Mouse (Mus musculus) retina, postnatal 1 day (tissue): ENCODE results near the gene Tceanc2.
A peak's percentile ranks its signal among the peaks of the same experiment; 100 is the strongest.

Experiments
- DNase-seq: peaks from one replicate; pipeline ENCODE4 v3.0.0-alpha.2; 2012

Gene Tceanc2

GRCm38 (mm10) chr4:107178830-107179490, at the start of gene Tceanc2:
Gene Tceanc2 (minus strand): TSS chr4:107179116.
- peak; percentile 57 for DNase-seq

GRCm38 (mm10) chr4:107226313-107226712, 47.4 kb upstream of the Tceanc2 start:
- DNase-seq: no peak

- DNase-seq: no peak
These were observed 44.6 kb upstream of the Tceanc2 start for GRCm38 (mm10) chr4:107223225-107224204.

- no peak for DNase-seq
These were observed 42.6 kb upstream of the Tceanc2 start for GRCm38 (mm10) chr4:107221524-107221923.

GRCm38 (mm10) chr4:107217574-107217973, 38.7 kb upstream of the Tceanc2 start:
- DNase-seq: no peak

GRCm38 (mm10) chr4:107213279-107214011, 34.5 kb upstream of the Tceanc2 start:
- DNase-seq: no peak

- no peak for DNase-seq
These were observed 33.0 kb upstream of the Tceanc2 start for GRCm38 (mm10) chr4:107211936-107212335.

GRCm38 (mm10) chr4:107211465-107211864, 32.5 kb upstream of the Tceanc2 start:
- DNase-seq: no peak

- no peak for DNase-seq
These were observed 31.7 kb upstream of the Tceanc2 start for GRCm38 (mm10) chr4:107210483-107211097.

GRCm38 (mm10) chr4:107208880-107209279, 30.0 kb upstream of the Tceanc2 start, which contains the start of gene Ldlrad1:
Gene Ldlrad1 (plus strand): TSS chr4:107209180.
- no peak for DNase-seq

GRCm38 (mm10) chr4:107207016-107207415, 28.1 kb upstream of the Tceanc2 start:
- DNase-seq: no peak

- no peak for DNase-seq
These were observed 24.1 kb upstream of the Tceanc2 start for GRCm38 (mm10) chr4:107203001-107203400.

GRCm38 (mm10) chr4:107201779-107202178, 22.9 kb upstream of the Tceanc2 start:
- no peak for DNase-seq

- no peak for DNase-seq
These were observed 19.2 kb upstream of the Tceanc2 start for GRCm38 (mm10) chr4:107198072-107198471.

- no peak for DNase-seq
These were observed 17.5 kb upstream of the Tceanc2 start for GRCm38 (mm10) chr4:107196454-107196853.

GRCm38 (mm10) chr4:107193841-107194240, 14.9 kb upstream of the Tceanc2 start:
- DNase-seq: no peak

GRCm38 (mm10) chr4:107185703-107186102, 6.8 kb upstream of the Tceanc2 start:
- DNase-seq: no peak

- DNase-seq: no peak
These were observed 4.3 kb upstream of the Tceanc2 start for GRCm38 (mm10) chr4:107183203-107183602.

GRCm38 (mm10) chr4:107182796-107183195, 3.9 kb upstream of the Tceanc2 start:
- DNase-seq: no peak

GRCm38 (mm10) chr4:107181866-107182265, 3.0 kb upstream of the Tceanc2 start:
- no peak for DNase-seq

GRCm38 (mm10) chr4:107180746-107181145, 1.8 kb upstream of the Tceanc2 start:
- DNase-seq: no peak

- peak; percentile 15 for DNase-seq
These were observed 645 bp upstream of the Tceanc2 start for GRCm38 (mm10) chr4:107179561-107179960.
